Mouse (Mus musculus) heart, postnatal 0 days (tissue): ENCODE measurements around the gene Cyp1a2.

ENCODE experiments used
- CTCF ChIP-seq: IDR thresholded peaks from 2 replicates; pipeline ENCODE4 v1.5.1; 2016; ENCODE audit warnings: antibody characterized with exemption, control low read depth, low read depth
- EP300 ChIP-seq: IDR thresholded peaks from 2 replicates; pipeline ENCODE4 v1.6.1; 2016; ENCODE audit warnings: antibody characterized with exemption, low read depth

DNA sequence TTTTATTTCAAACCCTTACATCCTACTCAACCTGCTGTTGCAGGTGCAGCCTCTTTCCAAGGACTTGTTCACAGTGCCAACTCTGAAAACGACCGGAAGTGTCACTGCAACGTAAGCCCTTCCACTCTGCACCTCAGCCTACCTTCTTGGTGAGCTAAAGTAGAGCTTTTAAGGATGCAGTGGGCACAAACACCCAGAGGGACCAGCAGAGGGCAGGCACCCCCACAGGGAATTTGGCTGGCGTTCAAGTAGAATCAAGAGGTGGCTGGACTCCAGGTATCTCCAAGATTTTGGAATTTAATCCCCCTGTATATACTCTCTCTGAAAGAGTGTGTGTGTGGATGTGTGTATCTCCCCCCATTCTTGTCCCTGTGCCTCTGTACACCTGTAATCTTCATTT is 25.7 kb downstream of the Cyp1a2 start:
- TF ChIP-seq CTCF: no peak
- no peak for TF ChIP-seq EP300
